Mouse (Mus musculus): ENCODE data around the gene Mycl.

The Mycl gene

GRCm38 (mm10) chr4:122995404-122996220, at the start of gene Mycl:
Gene Mycl (plus strand): TSS chr4:122995652.
- DNase-seq (ENCODE audit: low spot score), result peak; percentile 70

- no peak for DNase-seq (ENCODE audit: low spot score)
Measured at GRCm38 (mm10) chr4:122947223-122947622, 48.2 kb upstream of the Mycl start.

GRCm38 (mm10) chr4:122949096-122949495, 46.4 kb upstream of the Mycl start:
- DNase-seq (ENCODE audit: low spot score), result no peak

GRCm38 (mm10) chr4:122954680-122955411, 40.6 kb upstream of the Mycl start:
- no peak for DNase-seq (ENCODE audit: low spot score)

GRCm38 (mm10) chr4:122955412-122956136, 39.9 kb upstream of the Mycl start:
- DNase-seq (ENCODE audit: low spot score), result peak; percentile 73

GRCm38 (mm10) chr4:122956301-122956700, 39.2 kb upstream of the Mycl start:
- DNase-seq (ENCODE audit: low spot score), result no peak

GRCm38 (mm10) chr4:122958491-122959031, 36.9 kb upstream of the Mycl start:
- no peak for DNase-seq (ENCODE audit: low spot score)

GRCm38 (mm10) chr4:122959816-122960215, 35.6 kb upstream of the Mycl start:
- DNase-seq (ENCODE audit: low spot score), result no peak

GRCm38 (mm10) chr4:122960321-122961099, 34.9 kb upstream of the Mycl start:
- no peak for DNase-seq (ENCODE audit: low spot score)

- DNase-seq (ENCODE audit: low spot score), result no peak
Measured at GRCm38 (mm10) chr4:122961100-122961567, 34.3 kb upstream of the Mycl start, which contains the start of gene Mfsd2a. Gene Mfsd2a (minus strand): TSS chr4:122961188.

GRCm38 (mm10) chr4:122961589-122961988, 33.9 kb upstream of the Mycl start:
- DNase-seq (ENCODE audit: low spot score), result no peak

GRCm38 (mm10) chr4:122962751-122963150, 32.7 kb upstream of the Mycl start:
- no peak for DNase-seq (ENCODE audit: low spot score)

GRCm38 (mm10) chr4:122968106-122968505, 27.3 kb upstream of the Mycl start:
- no peak for DNase-seq (ENCODE audit: low spot score)

- DNase-seq (ENCODE audit: low spot score), result no peak
Measured at GRCm38 (mm10) chr4:122971191-122971590, 24.3 kb upstream of the Mycl start.

- DNase-seq (ENCODE audit: low spot score), result no peak
Measured at GRCm38 (mm10) chr4:122971646-122972045, 23.8 kb upstream of the Mycl start.

GRCm38 (mm10) chr4:122972056-122972455, 23.4 kb upstream of the Mycl start:
- DNase-seq (ENCODE audit: low spot score), result no peak

GRCm38 (mm10) chr4:122974976-122975520, 20.4 kb upstream of the Mycl start:
- no peak for DNase-seq (ENCODE audit: low spot score)

- no peak for DNase-seq (ENCODE audit: low spot score)
Measured at GRCm38 (mm10) chr4:122976885-122977284, 18.6 kb upstream of the Mycl start.

- no peak for DNase-seq (ENCODE audit: low spot score)
Measured at GRCm38 (mm10) chr4:122978850-122979249, 16.6 kb upstream of the Mycl start.

GRCm38 (mm10) chr4:122979826-122980225, 15.6 kb upstream of the Mycl start:
- DNase-seq (ENCODE audit: low spot score), result no peak

GRCm38 (mm10) chr4:122980684-122981083, 14.8 kb upstream of the Mycl start:
- no peak for DNase-seq (ENCODE audit: low spot score)

Data from ovary, postnatal 10 days (tissue).